Mouse (Mus musculus): ENCODE results near the gene Cog3. TPM values are rescaled to one million over a fixed set of nuclear protein-coding genes. Genes with fewer than 3 reads are reported as not detected.
"Not testable (repeated sequence)": the region's sequence is repeated elsewhere in the genome, so short reads cannot be mapped to it uniquely, and the experiment has no call there.

The Cog3 gene
- total RNA-seq, 2 experiments from 2014 or later, result 25.3 to 26.0 TPM

GRCm38 (mm10) chr14:75786424-75786867, 32.1 kb upstream of the Cog3 start:
- no peak for TF ChIP-seq CTCF (IDR thresholded peaks at IDR 0.05)
- Histone ChIP-seq H3K27ac (peak overlapping the region; percentile 89), H3K4me3 (peak overlapping the region; percentile 86)
- DNase-seq (ENCODE audit: extremely low spot score in 1 of 2, low spot score in 2 of 2), result no peak
- intact Hi-C loops (cut with DNase I), result loop anchor here (2.0 kb wide), 1 partner anchor 58 kb away; the partner anchor contains the start of gene Tpt1

GRCm38 (mm10) chr14:75779913-75780312, 25.6 kb upstream of the Cog3 start:
- DNase-seq (ENCODE audit: extremely low spot score in 1 of 2, low spot score in 2 of 2), result no peak
- intact Hi-C loops (cut with DNase I), result no loop called here
- Histone ChIP-seq H3K4me3 (no peak overlapping the region), H3K27ac (no peak overlapping the region)
- TF ChIP-seq CTCF (IDR thresholded peaks at IDR 0.05), result no peak

GRCm38 (mm10) chr14:75776637-75777036, 22.3 kb upstream of the Cog3 start:
- DNase-seq (ENCODE audit: extremely low spot score in 1 of 2, low spot score in 2 of 2), result no peak
- TF ChIP-seq CTCF (IDR thresholded peaks at IDR 0.05), result no peak
- intact Hi-C loops (cut with DNase I), result no loop called here
- no peak overlapping the region for H3K27ac ChIP-seq
- H3K4me3 ChIP-seq, result no peak overlapping the region

GRCm38 (mm10) chr14:75773431-75773830, 19.1 kb upstream of the Cog3 start:
- intact Hi-C loops (cut with DNase I), result no loop called here
- TF ChIP-seq CTCF (IDR thresholded peaks at IDR 0.05), result no peak
- Histone ChIP-seq H3K4me3 (no peak overlapping the region), H3K27ac (no peak overlapping the region)
- no peak for DNase-seq (ENCODE audit: extremely low spot score in 1 of 2, low spot score in 2 of 2)

GRCm38 (mm10) chr14:75772407-75772806, 18.1 kb upstream of the Cog3 start:
- intact Hi-C loops (cut with DNase I); H3K27ac ChIP-seq; H3K4me3 ChIP-seq; DNase-seq (ENCODE audit: extremely low spot score in 1 of 2, low spot score in 2 of 2): not testable (repeated sequence)

GRCm38 (mm10) chr14:75771101-75771501, 16.8 kb upstream of the Cog3 start:
- intact Hi-C loops (cut with DNase I), result no loop called here
- DNase-seq (ENCODE audit: extremely low spot score in 1 of 2, low spot score in 2 of 2), result no peak
- no peak overlapping the region for H3K27ac ChIP-seq
- TF ChIP-seq CTCF (IDR thresholded peaks at IDR 0.05), result no peak; the same call in 1 of the 2 replicates
- no peak overlapping the region for H3K4me3 ChIP-seq

- Histone ChIP-seq H3K27ac (no peak overlapping the region), H3K4me3 (no peak overlapping the region)
- intact Hi-C loops (cut with DNase I), result no loop called here
- no peak for TF ChIP-seq CTCF (IDR thresholded peaks at IDR 0.05)
- no peak for DNase-seq (ENCODE audit: extremely low spot score in 1 of 2, low spot score in 2 of 2)
These were observed 15.0 kb upstream of the Cog3 start for GRCm38 (mm10) chr14:75769334-75769733.

GRCm38 (mm10) chr14:75768275-75768608, 13.9 kb upstream of the Cog3 start:
- intact Hi-C loops (cut with DNase I), result no loop called here
- no peak overlapping the region for H3K4me3 ChIP-seq
- DNase-seq (ENCODE audit: extremely low spot score in 1 of 2, low spot score in 2 of 2), result no peak
- no peak for TF ChIP-seq CTCF (IDR thresholded peaks at IDR 0.05)
- H3K27ac ChIP-seq, result no peak overlapping the region

GRCm38 (mm10) chr14:75767492-75768274, 13.4 kb upstream of the Cog3 start:
- intact Hi-C loops (cut with DNase I), result no loop called here
- peak; percentile 89 for TF ChIP-seq CTCF (IDR thresholded peaks at IDR 0.05)
- peak; percentile 69 to 71 for DNase-seq (ENCODE audit: extremely low spot score in 1 of 2, low spot score in 2 of 2)
- Histone ChIP-seq H3K4me3 (peak overlapping the region; percentile 13; the same call in 1 of the 2 replicates), H3K27ac (no peak overlapping the region)

GRCm38 (mm10) chr14:75761028-75761805, 6.9 kb upstream of the Cog3 start:
- peak; percentile 30 to 41 for DNase-seq (ENCODE audit: extremely low spot score in 1 of 2, low spot score in 2 of 2)
- intact Hi-C loops (cut with DNase I), result loop anchor here (5.0 kb wide), 1 partner anchor 564 kb away; no protein-coding TSS in a partner anchor
- Histone ChIP-seq H3K27ac (no peak overlapping the region), H3K4me3 (no peak overlapping the region)
- TF ChIP-seq CTCF (IDR thresholded peaks at IDR 0.05), result peak; percentile 89

- no peak for DNase-seq (ENCODE audit: extremely low spot score in 1 of 2, low spot score in 2 of 2)
- no peak overlapping the region for H3K27ac ChIP-seq
- no peak for TF ChIP-seq CTCF (IDR thresholded peaks at IDR 0.05)
- intact Hi-C loops (cut with DNase I), result no loop called here
- no peak overlapping the region for H3K4me3 ChIP-seq
These were observed 4.1 kb upstream of the Cog3 start for GRCm38 (mm10) chr14:75758401-75758800.

- Histone ChIP-seq H3K4me3 (no peak overlapping the region), H3K27ac (no peak overlapping the region)
- intact Hi-C loops (cut with DNase I), result no loop called here
- DNase-seq (ENCODE audit: extremely low spot score in 1 of 2, low spot score in 2 of 2), result no peak
- no peak for TF ChIP-seq CTCF (IDR thresholded peaks at IDR 0.05)
These were observed 3.5 kb upstream of the Cog3 start for GRCm38 (mm10) chr14:75757821-75758220.
